Mouse (Mus musculus) thymus, adult 2 months (tissue): ENCODE measurements around the gene 1500009C09Rik. TPM values are rescaled to one million over a fixed set of nuclear protein-coding genes. Genes with fewer than 3 reads are reported as not detected.

Experiments
- DNase-seq: peaks from one replicate; pipeline ENCODE4 v3.0.0; 2021
- H3K27ac ChIP-seq: fragments of 200-500 bp; 2 replicates; pipeline ENCODE4 v1.5.1; 2012; ENCODE audit warnings: low read length, control low read depth; ENCODE audit not compliant: control insufficient read depth, insufficient read depth
- H3K27me3 ChIP-seq: fragments of 200-500 bp; 2 replicates; pipeline ENCODE4 v1.6.1; 2012; ENCODE audit warnings: mild to moderate bottlenecking, low read length, moderate library complexity, mixed read lengths; ENCODE audit not compliant: control insufficient read depth, insufficient read depth
- H3K36me3 ChIP-seq: fragments of 200-500 bp; 2 replicates; pipeline ENCODE4 v1.6.1; 2012; ENCODE audit warnings: mild to moderate bottlenecking, low read length, moderate library complexity; ENCODE audit not compliant: control insufficient read depth, insufficient read depth
- H3K4me1 ChIP-seq: fragments of 200-500 bp; replicated peaks from 2 replicates; pipeline ENCODE4 v1.6.1; 2012; ENCODE audit warnings: low read length; ENCODE audit not compliant: control insufficient read depth, insufficient read depth
- H3K4me3 ChIP-seq: fragments of 200-500 bp; 2 replicates; pipeline ENCODE4 v1.5.1; 2012; ENCODE audit warnings: mild to moderate bottlenecking, low read length, control low read depth, moderate library complexity; ENCODE audit not compliant: control insufficient read depth, insufficient read depth
- CTCF ChIP-seq: fragments of 200-500 bp; IDR thresholded peaks from 2 replicates; pipeline ENCODE4 v1.5.1; 2012; ENCODE audit warnings: mild to moderate bottlenecking, control low read depth, low read length, moderate library complexity, borderline replicate concordance; ENCODE audit not compliant: control insufficient read depth, poor library complexity, insufficient read depth; ENCODE audit errors: extremely low read depth
- POLR2A ChIP-seq: fragments of 200-500 bp; IDR thresholded peaks from 2 replicates; pipeline ENCODE4 v1.6.1; 2012; ENCODE audit warnings: mild to moderate bottlenecking, low read length, control low read depth, moderate library complexity; ENCODE audit not compliant: control insufficient read depth, poor library complexity, insufficient read depth; ENCODE audit errors: extremely low read depth
- WGBS: fragments of 180-500 bp; shearing (Covaris S2); methylation state at CpG from one replicate; pipeline ENCODE4 v1.1.7; 2018; 5-methylcytosine and 5-hydroxymethylcytosine counted together
- polyA plus RNA-seq: library from polyadenylated mRNA; depleted of rRNA; stranded (reverse); fragments of >200 nt; gene quantifications from 2 replicates; pipeline ENCODE4 v1.2.3, GENCODE M21; 2012

The 1500009C09Rik gene
- polyA plus RNA-seq, 1 experiment: 0.24 TPM

DNA sequence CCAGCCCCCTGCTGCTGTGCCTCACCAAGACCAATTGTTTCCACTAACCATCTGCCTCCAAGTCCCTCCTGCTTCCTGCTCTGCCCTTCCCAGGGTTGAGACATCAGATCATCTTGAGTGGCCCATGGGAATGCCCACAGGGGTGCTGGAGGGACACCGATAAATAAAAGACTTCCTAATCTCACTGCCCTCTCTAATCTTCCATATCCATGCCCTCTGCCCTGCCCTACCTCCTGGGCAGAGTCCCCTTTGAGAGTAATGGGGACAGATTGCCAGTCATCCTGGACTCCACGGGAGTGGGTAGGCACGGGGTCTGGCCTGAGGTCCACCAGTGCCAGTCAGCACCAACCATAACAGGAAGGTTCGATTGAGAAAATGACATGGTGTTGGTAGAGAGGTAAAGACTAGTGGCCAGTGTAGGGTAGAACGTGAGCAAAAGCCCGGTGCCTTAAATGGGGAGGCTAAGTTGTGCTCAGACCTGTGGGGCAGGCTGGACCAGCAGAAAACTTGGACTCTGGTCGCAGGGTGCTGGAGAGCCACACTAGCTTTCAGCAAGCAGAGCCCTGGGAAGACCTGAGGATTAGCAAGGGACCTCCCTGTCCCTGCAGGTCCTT lies 27.5 kb upstream of the 1500009C09Rik start:
- no peaks in the 10 kb centered on the region for H3K36me3 ChIP-seq
- DNase-seq: no peak
- H3K27me3 ChIP-seq: no peaks in the 10 kb centered on the region
- TF ChIP-seq POLR2A (no peak), CTCF (no peak)
- 37% methylated on average over 7 of the region's 7 CpGs for WGBS
- no peak overlapping the region for H3K4me3 ChIP-seq
- H3K27ac ChIP-seq: no peak overlapping the region
- peaks cover 8% of the 10 kb centered on the region; the same call in 1 of the 2 replicates for H3K4me1 ChIP-seq

DNA sequence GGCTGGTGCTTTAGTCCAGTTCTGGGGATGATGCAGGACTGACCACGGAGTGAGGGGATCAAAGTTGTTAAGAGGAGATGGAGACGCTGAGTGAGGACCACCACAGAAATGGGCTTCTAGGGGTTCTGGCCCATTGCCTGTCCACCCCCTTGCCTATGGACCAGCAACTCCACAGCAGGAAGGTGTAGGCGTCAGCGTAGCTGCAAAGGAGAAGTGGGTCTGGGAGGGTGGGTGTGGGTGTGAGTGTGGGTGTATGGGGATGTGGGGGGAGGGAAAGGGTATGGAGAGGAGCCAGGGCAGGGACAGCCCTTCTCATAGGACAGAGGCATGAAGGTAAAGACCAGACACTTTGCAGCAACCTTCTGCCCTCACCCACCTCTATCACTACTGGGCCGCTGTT lies 26.4 kb upstream of the 1500009C09Rik start:
- 81% methylated on average over 5 of the region's 5 CpGs for WGBS

DNA sequence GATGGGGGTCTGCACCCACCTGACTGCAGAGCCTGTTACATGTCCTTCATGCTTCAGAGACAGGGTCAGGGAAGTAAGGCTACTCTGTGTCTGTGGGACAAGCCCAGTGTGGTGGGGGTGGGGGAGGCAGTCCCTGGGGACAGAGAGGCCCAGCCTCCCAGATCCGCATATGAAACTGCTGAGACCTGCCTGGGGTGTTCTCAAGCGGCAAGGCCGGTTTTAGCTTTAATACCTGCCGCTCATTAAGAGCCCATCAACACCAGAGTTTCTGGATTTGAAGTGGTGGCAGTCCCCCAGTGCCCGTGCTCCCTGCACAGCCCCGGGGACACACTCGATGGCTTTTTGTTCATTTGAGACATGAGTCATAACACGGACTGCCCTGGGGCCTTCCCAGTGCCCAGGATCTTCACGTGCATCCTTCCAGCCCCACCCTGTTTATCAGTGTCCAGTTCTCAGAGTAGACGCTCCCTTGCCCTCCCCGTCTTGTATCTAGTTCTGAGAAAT lies 22.6 kb upstream of the 1500009C09Rik start:
- DNase-seq: no peak
- Histone ChIP-seq H3K36me3 (no peaks in the 10 kb centered on the region), H3K4me3 (no peak overlapping the region), H3K4me1 (0 out of 2 replicates have a peak, but pooled peaks cover 1% of the 10 kb centered on the region), H3K27ac (no peak overlapping the region), H3K27me3 (no peaks in the 10 kb centered on the region)
- 89% methylated on average over 11 of the region's 11 CpGs for WGBS
- TF ChIP-seq CTCF (no peak), POLR2A (no peak)

More for the DNA sequence above, 26.4 kb upstream of the 1500009C09Rik start:
- Histone ChIP-seq H3K4me3 (no peak overlapping the region), H3K27ac (no peak overlapping the region), H3K36me3 (no peaks in the 10 kb centered on the region), H3K4me1 (peaks cover 8% of the 10 kb centered on the region; the same call in 1 of the 2 replicates), H3K27me3 (no peaks in the 10 kb centered on the region)
- DNase-seq: no peak
- TF ChIP-seq CTCF (no peak), POLR2A (no peak)

DNA sequence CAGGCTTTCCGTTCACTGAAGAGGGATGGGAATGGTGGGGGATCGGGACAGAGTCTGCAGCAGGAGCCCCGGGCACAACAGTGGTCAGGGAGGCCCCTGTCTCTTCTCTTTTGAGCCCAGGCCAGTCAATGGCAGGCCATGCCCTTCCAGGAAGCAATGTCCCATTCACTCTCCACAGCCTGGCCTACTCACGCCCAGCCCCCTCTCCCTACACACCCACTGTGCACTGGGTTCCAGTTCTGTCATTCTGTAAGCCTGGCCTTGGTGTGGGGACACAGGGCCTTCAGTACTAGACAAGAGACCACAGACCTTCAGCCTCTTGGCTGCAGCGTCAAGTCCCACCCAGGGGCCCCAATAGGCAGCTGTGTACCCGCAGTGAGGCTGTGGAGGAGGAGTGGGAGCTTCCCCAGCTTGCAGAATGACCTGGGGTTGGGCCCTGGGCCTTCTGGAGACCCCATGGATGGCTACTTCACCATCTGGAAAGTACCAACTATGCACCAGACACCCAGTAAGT lies 22.0 kb upstream of the 1500009C09Rik start:
- no peaks in the 10 kb centered on the region for H3K4me1 ChIP-seq
- TF ChIP-seq POLR2A: no peak
- no peak for TF ChIP-seq CTCF
- H3K4me3 ChIP-seq: no peak overlapping the region
- H3K27ac ChIP-seq: no peak overlapping the region
- no peak for DNase-seq
- H3K27me3 ChIP-seq: no peaks in the 10 kb centered on the region
- 94% methylated on average over 6 of the region's 6 CpGs for WGBS
- no peaks in the 10 kb centered on the region for H3K36me3 ChIP-seq

DNA sequence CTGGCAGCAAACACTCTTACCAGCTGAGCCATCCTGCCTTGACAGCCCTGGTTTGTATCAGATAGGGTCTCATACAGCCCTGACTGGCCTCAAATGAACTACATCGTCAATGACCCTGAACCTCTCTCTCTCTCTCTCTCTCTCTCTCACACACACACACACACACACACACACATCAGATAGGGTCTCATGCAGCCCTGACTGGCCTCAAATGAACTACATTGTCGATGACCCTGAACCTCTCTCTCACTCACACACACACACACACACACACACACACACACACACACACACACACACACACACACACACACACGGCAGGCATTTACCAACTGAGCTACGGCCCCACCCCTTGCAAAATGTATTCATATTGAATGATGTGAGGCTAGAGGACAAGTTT lies 21.1 kb upstream of the 1500009C09Rik start:
- Histone ChIP-seq H3K27me3 (no peaks in the 10 kb centered on the region), H3K36me3 (no peaks in the 10 kb centered on the region), H3K4me1 (no peaks in the 10 kb centered on the region), H3K27ac (no peak overlapping the region), H3K4me3 (no peak overlapping the region)
- TF ChIP-seq POLR2A (no peak), CTCF (no peak)
- DNase-seq: no peak
- 82% methylated on average over 4 of the region's 4 CpGs for WGBS

DNA sequence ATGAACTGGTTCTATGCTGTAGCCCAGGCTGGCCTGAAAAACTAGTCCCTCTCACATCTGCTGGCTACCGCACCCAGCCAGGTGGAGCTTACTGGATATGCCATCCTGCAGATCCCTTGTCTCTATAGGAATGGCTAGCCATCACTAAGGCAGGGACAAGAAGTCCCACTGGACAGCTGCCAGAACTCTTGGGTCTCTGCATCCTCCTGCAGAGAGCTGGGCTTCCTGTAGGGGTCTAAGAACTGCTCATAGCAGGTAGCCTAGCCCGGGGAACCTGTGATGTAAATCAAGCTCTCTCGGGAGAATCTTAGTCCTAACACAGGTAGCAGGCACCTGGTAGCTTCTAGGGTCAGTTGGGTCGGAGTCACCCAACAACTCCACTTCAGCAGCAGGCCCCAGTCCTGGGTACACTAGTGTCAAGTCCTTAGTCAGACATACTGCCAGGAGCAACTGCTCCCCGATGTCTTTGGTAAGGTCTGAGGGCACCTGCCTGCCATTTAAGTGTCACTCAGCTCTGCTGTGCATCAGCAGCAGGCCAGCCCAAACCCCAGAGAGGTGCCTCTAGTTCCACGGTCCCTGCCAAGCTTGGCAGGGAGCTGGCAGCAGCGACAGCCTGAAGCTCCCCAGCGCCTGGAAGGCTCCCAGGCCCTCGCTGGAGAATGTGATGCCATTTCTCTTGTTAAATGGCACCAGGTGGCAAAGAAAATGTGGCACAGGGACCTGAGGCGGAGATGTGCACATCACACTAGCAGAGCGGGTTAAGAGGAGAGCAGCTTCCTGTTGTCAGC lies 20.4 kb upstream of the 1500009C09Rik start:
- H3K27me3 ChIP-seq: no peaks in the 10 kb centered on the region
- DNase-seq: no peak
- TF ChIP-seq CTCF (no peak), POLR2A (no peak)
- 73% methylated on average over 11 of the region's 11 CpGs for WGBS
- H3K27ac ChIP-seq: no peak overlapping the region
- H3K4me1 ChIP-seq: no peaks in the 10 kb centered on the region
- no peak overlapping the region for H3K4me3 ChIP-seq
- no peaks in the 10 kb centered on the region for H3K36me3 ChIP-seq
